Mouse (Mus musculus) heart, adult 9 months (tissue): ENCODE results near the gene Klhdc7a.
"Not testable (repeated sequence)": the region's sequence is repeated elsewhere in the genome, so short reads cannot be mapped to it uniquely, and the experiment has no call there.

Source experiments
- DNase-seq, 2 experiments: peaks; one replicate each; pipeline ENCODE4 v3.0.0; 2022; ENCODE audit warnings: low spot score in 2 of 2

Klhdc7a gene

DNA sequence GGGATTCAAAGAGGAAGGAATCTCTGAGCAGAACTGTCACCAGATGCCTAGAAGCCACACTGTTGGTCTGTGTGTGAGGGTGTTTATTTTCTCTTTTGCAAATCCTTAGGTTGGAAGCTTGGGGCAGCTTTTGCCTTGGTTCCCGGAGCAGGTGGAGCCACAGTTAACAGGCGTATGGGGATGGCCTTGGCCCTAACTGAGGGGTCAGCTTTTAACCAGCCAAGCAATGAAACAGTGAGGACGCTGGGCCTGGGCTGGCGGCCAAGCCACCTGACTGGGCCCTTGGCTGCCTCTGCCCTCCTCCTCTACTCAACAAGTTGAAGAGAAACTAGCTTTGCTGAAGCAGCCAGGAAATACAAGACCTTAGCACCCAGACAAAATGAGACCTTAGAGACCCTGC, at the start of gene Klhdc7a:
Gene Klhdc7a, minus strand, starts transcription at position 105 of the 400 bp plus-strand sequence.
- peak; percentile 70 to 84 for DNase-seq

DNA sequence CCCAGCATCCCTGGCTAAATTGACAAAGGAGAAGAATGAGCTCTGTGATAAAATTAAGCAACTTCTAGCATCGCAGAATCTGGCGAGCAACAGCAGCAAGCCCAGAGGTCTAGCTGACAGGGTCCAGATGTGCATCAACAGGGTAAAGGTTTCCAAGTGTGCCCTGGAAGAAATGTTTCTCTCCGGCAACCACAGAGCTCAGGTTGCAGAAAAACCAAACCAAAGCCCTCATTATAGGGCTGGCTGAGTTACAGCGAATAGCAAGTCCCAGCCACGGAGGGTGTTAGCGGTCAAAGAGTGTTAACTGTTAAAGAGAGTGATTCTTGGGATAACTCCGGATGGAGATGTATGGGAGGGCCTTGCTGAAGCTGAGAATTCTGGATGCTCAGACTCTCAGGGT, 48.1 kb upstream of the Klhdc7a start:
- no peak for DNase-seq

- DNase-seq, result no peak
These were observed 43.1 kb upstream of the Klhdc7a start for GRCm38 (mm10) chr4:140010728-140011470.

DNA sequence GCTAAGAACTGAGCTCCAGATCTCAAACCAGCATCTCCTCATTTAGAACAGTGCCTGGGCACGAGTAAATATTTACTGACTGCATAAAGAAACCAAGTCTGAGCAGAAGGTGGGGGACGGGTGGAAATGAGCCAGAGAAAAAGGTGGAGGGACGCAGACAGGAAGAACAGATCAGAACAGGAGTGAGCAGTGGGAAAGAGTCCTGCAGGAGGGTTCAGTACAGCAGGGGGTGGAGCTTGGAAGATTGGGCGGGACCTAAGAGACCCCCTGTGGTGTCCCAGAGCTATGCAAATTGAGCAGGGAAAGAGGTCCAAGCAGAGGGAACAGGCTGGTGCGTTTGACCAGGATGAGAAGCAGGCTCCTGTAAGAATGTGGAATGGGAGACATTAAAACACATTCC, 37.1 kb upstream of the Klhdc7a start:
- DNase-seq, result no peak

DNA sequence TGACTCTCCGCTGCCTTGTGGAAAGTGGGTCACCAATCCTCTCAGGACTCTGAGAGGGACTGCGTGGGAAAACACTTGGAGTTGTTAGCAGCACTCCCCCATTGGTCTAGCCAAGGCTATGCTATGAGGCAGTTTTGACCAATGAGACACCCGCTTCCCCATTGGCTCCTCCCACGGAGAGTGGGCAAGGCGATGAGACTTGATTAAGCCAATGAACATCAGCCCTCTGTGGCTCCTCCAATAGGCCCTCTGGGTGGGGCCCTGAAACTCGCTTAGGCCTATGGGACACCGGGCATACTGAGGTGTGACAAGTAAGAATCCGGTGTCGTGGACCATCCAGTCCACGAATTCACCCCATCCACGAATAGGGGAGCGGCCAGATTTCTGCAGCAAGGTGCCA, 36.3 kb upstream of the Klhdc7a start:
- DNase-seq, result no peak

DNA sequence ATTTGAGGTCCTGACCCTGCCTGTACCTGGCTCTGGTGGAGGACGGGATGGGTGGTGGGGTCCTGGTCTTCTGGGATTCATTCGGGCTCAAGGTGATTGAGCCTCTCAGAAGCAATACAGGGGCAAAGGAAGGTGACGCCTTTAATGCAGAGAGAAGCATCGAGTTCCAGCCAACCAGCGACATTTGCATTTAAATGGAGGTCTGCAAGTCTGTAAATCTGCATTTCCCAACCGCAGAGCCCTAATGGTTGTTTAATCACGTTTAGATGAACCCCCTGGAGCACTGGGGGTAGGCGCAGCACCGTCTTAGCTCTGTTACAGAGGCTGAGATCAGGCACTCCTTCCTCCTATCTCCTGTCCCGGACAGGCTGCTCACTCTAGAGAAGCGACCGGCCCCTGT, 34.2 kb upstream of the Klhdc7a start:
- DNase-seq, result no peak

- no peak for DNase-seq
These were observed 33.1 kb upstream of the Klhdc7a start for GRCm38 (mm10) chr4:140000911-140001310.

GRCm38 (mm10) chr4:139999033-139999432, 31.2 kb upstream of the Klhdc7a start:
- DNase-seq, result no peak

DNA sequence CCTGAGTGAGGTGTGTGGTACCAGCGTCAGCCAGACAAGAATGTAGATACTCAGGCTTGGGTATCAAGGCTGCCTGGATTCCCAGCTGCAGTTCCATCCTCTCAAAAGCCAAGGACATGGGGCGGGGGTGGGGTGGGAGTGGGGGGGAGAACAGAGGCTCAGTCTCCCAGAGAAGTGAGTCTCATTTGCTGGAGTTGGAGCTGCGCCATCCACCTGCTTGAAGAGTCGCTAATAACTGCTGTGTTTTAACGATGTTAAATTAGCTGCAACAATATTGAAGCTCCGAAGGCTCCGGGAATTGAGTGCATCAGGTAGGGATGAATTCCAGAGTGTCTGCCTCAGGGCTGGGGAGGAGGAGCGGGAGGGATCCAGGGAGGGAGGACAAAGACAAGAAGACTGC, 27.8 kb upstream of the Klhdc7a start:
- no peak for DNase-seq

- DNase-seq, result no peak
These were observed 25.4 kb upstream of the Klhdc7a start for GRCm38 (mm10) chr4:139993111-139993755.

DNA sequence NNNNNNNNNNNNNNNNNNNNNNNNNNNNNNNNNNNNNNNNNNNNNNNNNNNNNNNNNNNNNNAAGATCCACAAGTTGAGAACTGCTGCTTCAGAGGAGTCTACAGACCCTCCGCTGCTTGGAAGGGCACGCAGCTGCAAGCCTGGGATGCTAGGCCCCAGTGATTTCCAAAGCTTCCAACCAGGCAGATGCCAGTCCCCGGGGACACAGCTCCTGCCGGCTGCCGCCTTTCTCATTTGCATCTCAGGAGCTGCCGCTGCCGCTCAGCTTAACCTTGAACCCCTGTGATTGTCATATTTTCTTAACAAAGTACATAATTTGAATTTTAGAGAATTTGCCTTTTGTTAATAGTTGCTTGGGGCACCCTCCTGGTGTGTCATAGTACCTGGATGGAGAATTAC, 19.1 kb upstream of the Klhdc7a start:
- DNase-seq, result no peak

- DNase-seq, result no peak
These were observed 10.9 kb upstream of the Klhdc7a start for GRCm38 (mm10) chr4:139978716-139979115.

DNA sequence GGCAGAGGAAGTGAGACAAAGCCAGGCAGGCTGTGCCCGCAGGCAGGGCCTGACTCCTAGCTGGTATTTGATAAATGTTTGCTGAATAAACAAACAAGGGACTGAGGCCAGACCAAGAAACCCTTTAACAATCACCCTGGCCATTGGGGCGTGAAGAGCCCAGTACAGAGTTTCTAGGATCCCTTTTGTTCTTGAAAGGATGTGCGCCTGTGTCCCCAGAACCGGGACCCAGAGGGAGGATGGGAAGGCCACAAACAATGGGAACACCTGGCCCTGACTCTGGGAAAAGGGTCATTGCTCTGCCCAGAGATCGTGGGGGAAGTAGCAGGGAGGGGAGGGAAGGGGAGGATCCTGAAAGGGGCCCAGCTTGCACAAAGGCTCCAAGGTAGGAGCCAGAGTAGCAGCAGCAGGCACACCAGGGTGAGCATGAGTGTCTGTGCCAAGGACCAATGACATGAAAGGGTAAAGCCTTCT, 9.5 kb upstream of the Klhdc7a start:
- DNase-seq, result no peak

DNA sequence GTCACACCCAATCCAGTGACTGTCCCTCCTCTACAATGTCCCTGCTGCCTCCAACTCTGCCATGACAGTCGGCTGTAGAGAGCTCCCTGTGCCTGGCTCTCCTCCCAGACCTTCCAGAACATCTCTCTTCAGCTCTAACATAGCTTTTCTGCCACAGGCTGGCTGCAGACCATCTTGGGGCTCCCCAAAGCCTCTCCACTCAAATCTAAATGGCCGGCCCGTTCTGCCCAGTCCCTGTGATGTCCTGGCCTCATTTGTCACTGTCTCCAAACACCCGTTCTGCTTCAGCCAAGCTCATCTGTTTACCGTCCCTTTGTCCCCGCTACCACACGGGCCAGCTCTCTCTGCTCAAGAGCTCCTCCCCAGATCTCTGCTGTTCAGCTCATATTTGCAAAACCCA, 6.7 kb upstream of the Klhdc7a start:
- no peak for DNase-seq

- peak; percentile 55 to 59 for DNase-seq
These were observed 343 bp downstream of the Klhdc7a start for GRCm38 (mm10) chr4:139967475-139967891.

DNA sequence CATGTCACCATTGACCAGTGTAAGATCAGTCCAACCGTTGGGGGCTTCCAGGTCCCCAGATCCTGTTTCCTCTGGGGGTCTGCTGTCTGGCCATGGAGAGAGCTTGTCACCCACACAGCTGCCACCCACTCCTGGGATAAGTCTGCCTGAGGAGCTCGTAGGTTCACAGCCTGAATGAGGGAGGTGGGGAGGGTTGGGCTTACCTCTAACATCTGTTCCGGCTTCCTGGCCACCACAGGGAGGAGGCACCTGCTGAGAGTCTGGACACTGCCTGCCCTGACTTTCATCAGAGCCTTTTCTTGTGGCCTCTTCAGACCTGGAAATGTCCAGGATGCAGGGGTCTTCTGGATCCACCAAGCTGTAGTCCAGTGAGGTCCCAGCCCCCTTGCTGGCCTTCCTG, 845 bp downstream of the Klhdc7a start:
- no peak for DNase-seq

GRCm38 (mm10) chr4:139965596-139966185, 2.1 kb downstream of the Klhdc7a start:
- DNase-seq, result no peak

GRCm38 (mm10) chr4:139964406-139964805, 3.4 kb downstream of the Klhdc7a start:
- DNase-seq, result no peak

- no peak for DNase-seq
These were observed 3.9 kb downstream of the Klhdc7a start for GRCm38 (mm10) chr4:139963911-139964310.

GRCm38 (mm10) chr4:139963059-139963458, 4.8 kb downstream of the Klhdc7a start:
- no peak for DNase-seq

DNA sequence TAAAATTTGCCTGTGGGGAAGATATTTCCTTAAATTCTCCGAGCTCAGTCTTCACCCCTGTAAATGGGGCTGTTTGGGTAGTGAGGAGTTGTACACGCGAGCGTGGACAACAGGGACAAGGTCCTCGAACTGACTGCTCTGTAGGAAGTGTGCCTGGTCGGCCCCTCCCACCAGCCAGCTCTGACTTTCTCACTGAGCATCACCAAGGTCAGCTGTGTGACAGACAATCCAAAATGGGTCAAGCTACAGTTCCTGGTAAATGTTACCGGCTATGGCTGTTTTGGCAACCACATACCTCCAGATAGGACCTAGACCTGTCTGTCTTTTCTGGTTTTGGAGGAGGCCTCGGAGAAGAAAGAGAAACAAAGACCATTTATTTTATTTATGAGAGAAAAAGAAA, 6.0 kb downstream of the Klhdc7a start:
- DNase-seq, result no peak

GRCm38 (mm10) chr4:139961329-139961728, 6.5 kb downstream of the Klhdc7a start:
- DNase-seq, result not testable (repeated sequence)
